Mouse (Mus musculus) brain, adult 2 months (tissue): Measurements from ENCODE around the gene Sbsn.
A peak's percentile ranks its signal among the peaks of the same experiment; 100 is the strongest.
"Not testable (repeated sequence)": the region's sequence is repeated elsewhere in the genome, so short reads cannot be mapped to it uniquely, and the experiment has no call there.

Experiments
- DNase-seq: peaks from one replicate; pipeline ENCODE4 v3.0.0; 2011; ENCODE audit warnings: low read depth, low spot score

The Sbsn gene

GRCm38 (mm10) chr7:30751086-30751669 lies at the start of gene Sbsn:
Sbsn (plus strand) TSS chr7:30751471.
- peak; percentile 79 for DNase-seq

GRCm38 (mm10) chr7:30706214-30706882 lies 44.9 kb upstream of the Sbsn start:
- no peak for DNase-seq

DNA sequence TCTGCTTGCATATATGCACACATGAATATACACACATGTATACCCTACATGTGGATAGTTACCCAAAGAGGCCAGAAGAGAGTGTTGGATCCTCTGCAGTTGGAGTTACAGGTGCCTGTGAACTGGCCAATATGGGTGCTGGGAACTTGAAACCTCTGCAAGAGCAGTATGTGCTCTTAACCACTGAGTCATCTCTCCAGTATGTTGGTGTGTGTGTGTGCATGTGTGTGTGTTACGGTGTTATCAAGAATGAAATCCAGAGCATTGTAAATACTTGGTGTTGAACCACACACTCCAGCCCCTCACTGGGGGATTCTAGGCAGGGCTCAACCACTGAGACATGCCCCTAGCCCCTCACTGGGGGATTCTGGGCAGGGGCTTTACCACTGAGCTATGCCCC lies 43.8 kb upstream of the Sbsn start:
- DNase-seq, result no peak

DNA sequence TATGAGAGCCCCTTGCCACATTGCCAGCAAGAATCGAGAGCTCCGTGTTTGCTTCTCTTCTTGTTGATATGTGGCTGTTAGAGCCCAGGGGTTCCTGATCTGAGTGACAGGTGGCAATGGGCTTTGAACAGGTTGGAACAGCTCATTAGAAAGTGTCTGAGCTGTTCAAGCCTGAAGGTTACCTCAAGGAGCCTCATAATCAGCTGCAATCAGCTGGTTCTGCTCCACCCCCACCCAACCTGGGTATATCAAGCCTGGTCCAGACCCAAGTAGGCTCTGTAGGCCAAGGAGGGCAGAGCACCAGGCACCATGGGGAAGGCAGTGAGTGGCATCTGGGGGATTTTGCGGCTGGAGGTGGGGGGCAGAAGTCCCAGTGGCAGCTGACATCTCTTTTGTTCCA lies 39.3 kb upstream of the Sbsn start, which contains the start of gene Atp4a:
Atp4a (plus strand) TSS at position 268 of the 400 bp plus-strand sequence.
- DNase-seq, result no peak

GRCm38 (mm10) chr7:30717006-30717715 lies 34.1 kb upstream of the Sbsn start:
- peak; percentile 81 for DNase-seq

DNA sequence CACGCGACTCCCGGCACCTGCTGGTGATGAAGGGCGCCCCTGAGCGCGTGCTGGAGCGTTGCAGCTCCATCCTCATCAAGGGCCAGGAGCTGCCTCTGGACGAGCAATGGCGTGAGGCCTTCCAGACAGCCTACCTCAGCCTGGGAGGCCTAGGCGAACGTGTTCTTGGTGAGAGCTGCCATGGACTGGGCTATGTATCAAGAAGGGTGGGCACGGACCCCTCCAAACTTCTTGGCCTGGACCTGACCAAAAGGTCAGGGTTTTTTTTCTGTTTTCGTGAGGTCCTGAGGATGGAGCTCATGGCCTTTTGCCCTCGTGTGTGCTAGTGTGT lies 33.6 kb upstream of the Sbsn start:
- no peak for DNase-seq

GRCm38 (mm10) chr7:30719669-30720068 lies 31.6 kb upstream of the Sbsn start:
- no peak for DNase-seq

DNA sequence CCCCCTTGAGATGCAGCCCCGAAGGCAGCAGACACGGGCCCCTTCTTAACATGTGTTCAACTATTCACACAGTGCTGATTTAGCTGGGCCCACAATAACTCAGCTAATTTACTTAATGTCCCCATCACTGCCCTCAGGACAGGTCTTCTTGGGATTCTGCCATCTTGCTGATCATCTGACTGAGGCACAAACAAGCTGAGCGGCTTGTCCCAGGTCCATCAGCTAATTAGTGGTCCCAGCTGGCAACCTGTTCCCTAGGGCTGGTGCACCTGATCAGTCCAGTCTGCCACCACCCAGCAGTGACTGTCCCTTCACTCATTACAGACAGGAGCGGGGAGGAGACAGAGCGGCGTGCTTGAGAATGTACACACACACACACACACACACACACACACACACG lies 30.0 kb upstream of the Sbsn start:
- DNase-seq, result peak; percentile 56

DNA sequence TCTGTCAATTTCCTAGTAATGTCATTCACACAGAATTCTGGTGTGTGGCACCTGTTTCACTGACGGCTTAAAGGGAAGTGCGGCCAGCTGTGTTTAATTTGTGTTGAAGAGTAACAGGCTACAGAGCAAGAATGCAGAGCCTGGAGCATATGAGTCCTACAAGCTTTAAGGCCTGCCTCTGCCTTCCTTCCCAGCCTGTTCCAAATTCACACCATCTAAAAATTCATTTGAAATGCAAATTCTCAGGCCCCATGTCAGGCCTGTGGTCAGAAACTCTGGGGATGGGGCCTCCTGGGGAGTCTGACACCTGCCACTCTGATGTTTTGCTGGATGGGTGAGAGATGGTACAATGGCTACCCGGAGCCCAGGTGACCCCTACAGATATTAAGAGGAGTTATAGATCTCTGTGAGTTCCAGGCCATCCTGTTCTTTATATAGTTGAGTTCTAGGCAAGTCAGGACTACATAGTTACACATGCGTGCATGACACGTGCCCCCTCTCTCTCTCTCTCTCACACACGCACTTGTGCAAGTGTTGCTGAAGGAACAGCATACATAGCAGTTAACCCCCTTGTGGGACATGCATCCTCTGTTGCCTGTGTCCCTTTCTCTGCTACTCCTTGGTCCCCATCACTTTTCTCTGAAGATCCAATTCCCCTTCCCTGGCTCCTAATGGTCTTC lies 27.9 kb upstream of the Sbsn start:
- no peak for DNase-seq

- no peak for DNase-seq
Measured at GRCm38 (mm10) chr7:30728214-30728613, 23.1 kb upstream of the Sbsn start.

GRCm38 (mm10) chr7:30728739-30729395 lies 22.4 kb upstream of the Sbsn start:
- peak; percentile 25 for DNase-seq

GRCm38 (mm10) chr7:30729396-30730063 lies 21.7 kb upstream of the Sbsn start, which contains the start of gene Tmem147:
Tmem147 (minus strand) TSS chr7:30729540.
- DNase-seq, result peak; percentile 98

DNA sequence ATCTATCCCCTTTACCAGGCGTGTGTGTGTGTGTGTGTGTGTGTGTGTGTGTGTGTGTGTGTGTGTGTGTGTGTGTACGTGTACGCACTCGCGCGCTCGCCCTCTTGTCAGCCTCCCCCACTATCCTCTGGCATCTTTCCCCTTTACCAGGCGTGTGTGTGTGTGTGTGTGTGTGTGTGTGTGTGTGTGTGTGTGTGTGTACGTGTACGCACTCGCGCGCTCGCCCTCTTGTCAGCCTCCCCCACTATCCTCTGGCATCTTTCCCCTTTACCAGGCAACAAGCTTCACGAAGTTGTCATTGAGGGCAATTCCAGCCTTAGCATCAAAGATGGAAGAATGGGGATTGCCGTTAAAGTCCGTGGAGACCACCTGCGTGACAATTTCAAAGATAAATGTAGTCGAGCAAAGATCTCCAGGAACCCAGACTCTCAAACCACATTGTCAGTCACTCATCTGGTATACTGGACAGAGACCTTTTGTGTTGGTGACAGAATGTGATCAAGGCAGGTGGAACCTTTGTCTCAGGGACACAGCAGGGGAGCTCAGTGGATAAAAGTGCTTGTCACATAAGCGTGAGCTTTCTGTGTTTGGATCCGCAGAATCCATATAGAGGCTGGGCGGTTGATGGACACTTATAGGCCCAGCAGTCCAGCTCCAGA lies 21.1 kb upstream of the Sbsn start:
- peak; percentile 32 for DNase-seq

DNA sequence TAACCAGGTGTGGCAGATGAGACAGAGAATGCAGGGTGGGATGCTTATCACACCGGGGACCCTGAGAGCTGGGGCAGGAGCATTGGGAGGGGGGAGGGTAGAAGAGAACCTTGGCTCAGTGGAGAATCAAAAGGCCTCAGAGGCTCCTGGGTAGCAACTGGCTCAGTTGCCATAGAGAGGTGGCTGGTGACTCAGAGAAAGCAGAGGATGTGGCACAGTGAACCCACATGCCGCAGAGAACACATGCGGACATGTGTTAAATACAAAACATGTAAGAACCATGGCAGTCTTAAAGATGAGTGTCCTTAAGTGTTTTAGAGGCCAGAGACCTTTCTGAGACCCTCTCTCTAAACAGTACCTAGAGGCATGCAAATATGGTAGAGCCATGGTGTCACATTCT lies 15.1 kb upstream of the Sbsn start:
- peak; percentile 62 for DNase-seq

- DNase-seq, result not testable (repeated sequence)
Measured at GRCm38 (mm10) chr7:30742570-30742969, 8.7 kb upstream of the Sbsn start.

- not testable (repeated sequence) for DNase-seq
Measured at GRCm38 (mm10) chr7:30743617-30744016, 7.7 kb upstream of the Sbsn start, which contains the start of gene Gapdhs. Gapdhs (minus strand) TSS chr7:30743681.

DNA sequence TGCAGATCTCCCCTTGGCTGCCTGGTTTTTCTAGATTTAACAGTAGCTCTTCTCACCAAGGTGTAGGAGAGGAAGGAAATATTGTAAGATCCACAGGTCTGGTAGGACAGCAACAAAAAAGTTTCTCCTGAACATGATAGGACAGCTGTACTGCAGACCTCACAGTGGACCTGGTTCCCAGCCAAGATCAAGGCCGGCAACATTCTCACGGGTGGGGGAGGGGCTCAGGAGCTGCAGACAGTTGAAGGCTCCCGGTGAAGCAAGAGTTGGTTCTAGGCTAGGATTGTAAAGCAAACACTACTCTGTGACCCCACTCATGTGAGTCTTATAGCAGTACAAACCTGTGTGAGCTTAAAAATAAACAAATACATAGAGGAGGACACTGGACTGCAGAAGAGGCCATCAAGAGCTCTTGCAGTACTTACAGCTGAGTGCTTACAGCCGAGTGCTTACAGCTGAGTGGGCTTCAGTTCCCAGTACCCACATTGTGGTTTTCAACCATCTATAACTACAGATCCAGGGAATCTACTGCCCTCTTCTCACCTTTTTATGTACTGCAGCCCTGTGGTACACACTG lies 7.2 kb upstream of the Sbsn start:
- DNase-seq, result no peak

DNA sequence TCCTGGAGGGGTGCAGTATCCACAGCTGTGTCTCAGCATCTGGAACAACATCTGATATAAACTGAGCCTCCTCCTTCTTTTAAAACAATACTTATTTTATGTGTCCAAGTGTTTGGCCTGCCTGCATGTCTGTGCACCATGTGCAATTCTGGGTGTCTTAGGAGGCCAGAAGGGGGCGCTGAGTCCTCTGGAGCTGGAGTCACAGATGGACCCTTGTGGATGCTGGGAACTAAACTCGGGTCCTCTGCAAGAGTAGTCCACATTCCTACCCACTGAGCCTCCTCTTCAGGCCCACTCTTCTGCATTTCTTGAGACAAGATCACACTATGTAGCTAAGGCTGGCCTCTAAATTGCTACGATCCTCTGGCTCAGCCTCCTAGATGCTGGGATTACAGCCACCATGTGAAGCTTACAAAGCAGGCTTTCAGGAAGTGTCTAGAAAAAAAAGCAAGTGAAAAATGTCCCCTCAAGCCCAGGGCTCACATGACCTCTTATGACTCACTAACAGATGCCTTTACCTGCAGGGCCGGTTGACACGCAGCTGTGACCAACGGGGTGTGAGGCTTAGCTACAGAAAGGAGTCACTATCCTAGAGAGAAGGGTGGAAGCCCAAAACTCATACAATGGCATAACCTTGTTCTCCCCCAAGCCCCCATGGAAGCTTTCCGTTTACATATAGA lies 3.6 kb upstream of the Sbsn start:
- DNase-seq, result no peak

GRCm38 (mm10) chr7:30749824-30750606 lies 1.3 kb upstream of the Sbsn start:
- DNase-seq, result peak; percentile 34
